Mouse (Mus musculus) embryonic fibroblast, embryonic 13.5 days (primary cell): Measurements from ENCODE around the gene Nek2.

ENCODE experiments used
- CTCF ChIP-seq: IDR thresholded peaks from 2 replicates; pipeline ENCODE4 v1.5.1; 2011; ENCODE audit warnings: mild to moderate bottlenecking, control low read depth, low read length, moderate library complexity, borderline replicate concordance; ENCODE audit not compliant: insufficient read depth
- POLR2A ChIP-seq: IDR thresholded peaks from 2 replicates; pipeline ENCODE4 v1.6.1; 2011; ENCODE audit warnings: low read depth, mild to moderate bottlenecking, control low read depth, low read length, moderate library complexity

- TF ChIP-seq POLR2A (no peak), CTCF (no peak)
These were observed 42.7 kb downstream of the Nek2 start for GRCm38 (mm10) chr1:191863833-191864550.
